Mouse (Mus musculus) left cerebral cortex, postnatal 14 days (tissue): ENCODE measurements around the gene Gm49393. TPM values are rescaled to one million over a fixed set of nuclear protein-coding genes. Genes with fewer than 3 reads are reported as not detected.

Source experiments
- DNase-seq, 2 experiments: peaks; one replicate each; pipeline ENCODE4 v3.0.0; 2021 to 2022; ENCODE audit warnings: low spot score in 2 of 2, mixed read lengths in 1 of 2
- intact Hi-C: fragments of 180-260 bp; cut with DNase I; formaldehyde crosslinking; loops from one replicate; pipeline ENCODE4 v1.15.1; 2025
- total RNA-seq, 2 experiments: library from RNA; stranded (reverse); gene quantifications; 2 replicates each; pipeline ENCODE4 v1.2.3; 2021

Gm49393 gene
- total RNA-seq, 2 experiments from 2014 or later = not detected

DNA sequence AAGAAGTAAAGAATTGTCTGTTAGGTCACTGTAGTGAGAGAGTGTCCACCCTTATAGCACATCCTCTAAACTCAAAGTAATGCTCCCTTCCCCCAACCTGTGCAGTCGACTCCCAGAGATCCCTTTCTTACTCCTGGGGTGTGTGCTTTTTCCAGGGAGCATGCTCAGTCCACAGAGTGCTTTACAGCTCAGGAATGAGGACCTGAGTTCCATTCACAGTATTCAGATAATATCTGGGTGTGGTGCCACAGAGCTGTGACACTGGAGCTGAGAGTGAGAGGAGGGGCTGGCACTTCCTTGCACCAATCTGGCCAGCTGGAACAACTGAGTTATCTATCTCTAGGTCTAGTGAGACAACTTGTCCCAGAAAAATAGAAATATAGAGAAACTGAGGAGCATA lies 121.7 kb downstream of the Gm49393 start:
- no peak for DNase-seq
- intact Hi-C loops = no loop called here

DNA sequence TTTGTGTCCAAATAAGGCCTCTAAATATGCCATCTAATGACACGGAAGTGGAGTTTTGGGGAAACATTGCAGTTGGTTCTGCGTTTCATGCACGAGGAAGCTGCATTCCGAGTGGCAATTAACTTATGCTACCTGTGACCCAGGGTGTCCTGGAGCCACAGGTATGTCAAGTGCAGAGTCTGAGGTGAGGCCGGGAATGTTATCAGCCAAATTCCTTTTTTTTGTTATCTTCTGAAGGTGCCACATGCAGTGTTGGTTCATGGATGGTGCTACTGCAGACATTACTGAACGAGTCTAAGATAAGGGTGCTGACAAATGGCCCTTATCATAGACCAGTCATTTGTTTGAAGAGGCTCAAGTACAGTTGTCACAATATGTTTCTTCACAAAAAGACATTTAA lies 122.6 kb downstream of the Gm49393 start:
- intact Hi-C loops = no loop called here
- DNase-seq = no peak

DNA sequence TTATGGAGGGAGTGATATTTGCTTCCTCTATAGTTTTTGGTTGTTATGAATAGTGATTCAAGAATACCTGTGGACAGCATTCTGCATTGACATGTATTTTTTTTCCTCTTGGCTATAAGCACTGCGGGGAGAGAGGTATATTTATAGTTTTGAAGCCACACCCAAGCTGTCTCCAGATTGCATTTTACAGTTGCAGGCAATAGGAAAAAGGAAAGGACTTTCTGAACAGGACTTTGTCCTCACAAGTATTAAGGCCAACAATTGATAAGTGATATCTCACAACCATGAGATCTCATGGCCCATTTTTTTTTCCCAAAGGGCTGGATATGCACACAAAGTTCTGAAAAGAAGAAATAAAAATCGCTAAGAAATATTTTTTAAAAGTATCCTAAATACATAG lies 125.7 kb downstream of the Gm49393 start:
- intact Hi-C loops = no loop called here
- no peak for DNase-seq

Other genes starting within 250 kb of the Gm49393 start
- not detected for gene BC051665, start 149.2 kb downstream of the Gm49393 start, total RNA-seq
- not detected for gene Ctsll3, start 132.7 kb downstream of the Gm49393 start, total RNA-seq
- gene 4930486L24Rik, start 71.1 kb downstream of the Gm49393 start, total RNA-seq = under 1 TPM in 1 of 2 experiments, not detected in 1; 0.32 TPM
- not detected for gene Gm49392, start 38.7 kb downstream of the Gm49393 start, total RNA-seq
- 1 to 10 TPM; 2.9 to 3.7 TPM for gene Ctla2b, start 38.1 kb downstream of the Gm49393 start, total RNA-seq
- gene Tpbpb, start 30.7 kb downstream of the Gm49393 start, total RNA-seq = not detected
- under 1 TPM in 1 of 2 experiments, not detected in 1; 0.38 TPM for gene Gm49391, start 981 bp upstream of the Gm49393 start, total RNA-seq
- 10 to 100 TPM; 23.9 to 32.4 TPM for gene Ctla2a, start 1.0 kb upstream of the Gm49393 start, total RNA-seq
- gene Tpbpa, start 6.4 kb upstream of the Gm49393 start, total RNA-seq = not detected
- gene Ctsj, start 70.4 kb upstream of the Gm49393 start, total RNA-seq = not detected
- not detected for gene Ctsq, start 105.0 kb upstream of the Gm49393 start, total RNA-seq
- gene Ctsr, start 228.7 kb upstream of the Gm49393 start, total RNA-seq = not detected